ENCODE assay signal across 8 mouse cellular contexts in genomic region chr14:55721700-55722437, GRCm38 (mm10). TPM values are rescaled to one million over a fixed set of nuclear protein-coding genes. Genes with fewer than 3 reads are reported as not detected.
DNase-seq lines count a peak whose midpoint lies in the region; ATAC-seq and TF ChIP-seq lines count a peak whose summit lies in the region.

Rabggta (minus strand) TSS chr14:55722263.

- H3K4me3 ChIP-seq in embryonic facial prominence, embryonic 14.5 days (ENCODE audit: low read depth, low read length), result peak within 1 kb of the TSS; percentile 84
- peak within 1 kb of the TSS; percentile 76 for H3K4me3 ChIP-seq in limb, embryonic 14.5 days (replicated peaks; ENCODE audit: low read length)
- H3K4me3 ChIP-seq in midbrain, postnatal 0 days (ENCODE audit: low read depth, low read length), result peak within 1 kb of the TSS; percentile 45

- H3K4me1 ChIP-seq in embryonic facial prominence, embryonic 14.5 days (ENCODE audit: control insufficient read depth, insufficient read depth, low read length), result 0 out of 2 replicates have a peak, but pooled peaks cover 3% of the 10 kb centered on the region
- H3K4me1 ChIP-seq in limb, embryonic 14.5 days (ENCODE audit: control insufficient read depth, insufficient read depth, low read length), result 0 out of 2 replicates have a peak, but pooled peaks cover 2% of the 10 kb centered on the region
- H3K4me1 ChIP-seq in midbrain, postnatal 0 days (ENCODE audit: insufficient read depth, low read length), result peaks cover 5% of the 10 kb centered on the region; the same call in 1 of the 2 replicates

- DNase-seq in 3T3-L1 (ENCODE audit: low read depth, low spot score), result peak; percentile 85
- peak; percentile 83 to 87 for DNase-seq in adrenal gland, postnatal 4 days (ENCODE audit: low spot score in 2 of 2)
- peak; percentile 97 for DNase-seq in embryonic facial prominence, embryonic 14.5 days (ENCODE audit: low spot score)
- peak; percentile 87 for DNase-seq in heart, adult 8-10 months (ENCODE audit: low spot score)
- DNase-seq in kidney, adult 9 months, result peak; percentile 96
- peak; percentile 93 for DNase-seq in limb, embryonic 14.5 days (ENCODE audit: low spot score)
- DNase-seq in midbrain, postnatal 0 days (ENCODE audit: low spot score), result peak; percentile 96
- peak; percentile 85 to 90 for DNase-seq in spleen, postnatal 14 days (ENCODE audit: low spot score in 2 of 2)

- peak within 1 kb of the TSS; percentile 62 for H3K4me2 ChIP-seq in embryonic facial prominence, embryonic 14.5 days (ENCODE audit: low read depth, low read length)
- H3K4me2 ChIP-seq in limb, embryonic 14.5 days (replicated peaks; ENCODE audit: low read depth, low read length, severe bottlenecking), result peak within 1 kb of the TSS; percentile 68
- peak within 1 kb of the TSS; percentile 68 for H3K4me2 ChIP-seq in midbrain, postnatal 0 days (ENCODE audit: low read depth, low read length, poor library complexity, severe bottlenecking)

- under 1% methylated on average over 31 of the region's 50 CpGs for WGBS in embryonic facial prominence, embryonic 14.5 days
- whole genome bisulfite sequencing in limb, embryonic 14.5 days, result 1% methylated on average over 41 of the region's 50 CpGs
- 1% methylated on average over 50 of the region's 50 CpGs for WGBS in midbrain, postnatal 0 days

- TF ChIP-seq POLR2A in limb, embryonic 14.5 days (IDR thresholded peaks at IDR 0.05; ENCODE audit: borderline replicate concordance, extremely low read depth, insufficient read depth, insufficient read length), result no peak

- peak; percentile 98 for ATAC-seq in embryonic facial prominence, embryonic 14.5 days (ENCODE audit: low read depth)
- ATAC-seq in limb, embryonic 14.5 days (ENCODE audit: low FRiP score, low read depth), result peak; percentile 96
- peak; percentile 96 for ATAC-seq in midbrain, postnatal 0 days (ENCODE audit: low FRiP score)

- peak; percentile 96 for TF ChIP-seq CTCF in midbrain, postnatal 0 days (IDR thresholded peaks at IDR 0.05)

- peak within 1 kb of the TSS; percentile 80 for H3K9ac ChIP-seq in embryonic facial prominence, embryonic 14.5 days (ENCODE audit: low read depth, low read length)
- H3K9ac ChIP-seq in limb, embryonic 14.5 days (ENCODE audit: low read depth, low read length, severe bottlenecking), result peak within 1 kb of the TSS; percentile 74
- H3K9ac ChIP-seq in midbrain, postnatal 0 days (replicated peaks; ENCODE audit: low read length, poor library complexity, severe bottlenecking), result peak within 1 kb of the TSS; percentile 55

- no peaks in the 10 kb centered on the region for H3K27me3 ChIP-seq in embryonic facial prominence, embryonic 14.5 days (replicated peaks; ENCODE audit: control insufficient read depth, insufficient read depth, low read length)
- no peaks in the 10 kb centered on the region for H3K27me3 ChIP-seq in limb, embryonic 14.5 days (ENCODE audit: control insufficient read depth, insufficient read depth, low read length)
- no peaks in the 10 kb centered on the region for H3K27me3 ChIP-seq in midbrain, postnatal 0 days (ENCODE audit: insufficient read depth, low read length)

- no peaks in the 10 kb centered on the region for H3K9me3 ChIP-seq in embryonic facial prominence, embryonic 14.5 days (ENCODE audit: control insufficient read depth, low read length)
- H3K9me3 ChIP-seq in limb, embryonic 14.5 days (ENCODE audit: control insufficient read depth, low read length), result no peaks in the 10 kb centered on the region
- H3K9me3 ChIP-seq in midbrain, postnatal 0 days (ENCODE audit: low read length), result no peaks in the 10 kb centered on the region

- H3K36me3 ChIP-seq in embryonic facial prominence, embryonic 14.5 days (ENCODE audit: control insufficient read depth, insufficient read depth, low read length), result peaks cover 24% of the 10 kb centered on the region
- H3K36me3 ChIP-seq in limb, embryonic 14.5 days (ENCODE audit: control insufficient read depth, insufficient read depth, low read length), result peaks cover 22% of the 10 kb centered on the region
- peaks cover 22% of the 10 kb centered on the region for H3K36me3 ChIP-seq in midbrain, postnatal 0 days (ENCODE audit: insufficient read depth, low read length)

- H3K27ac ChIP-seq in embryonic facial prominence, embryonic 14.5 days (replicated peaks; ENCODE audit: low read depth, low read length), result peak within 1 kb of the TSS; percentile 79
- H3K27ac ChIP-seq in limb, embryonic 14.5 days (replicated peaks; ENCODE audit: low read depth, low read length), result 0 out of 2 replicates have a peak within 1 kb of the TSS, but pooled peaks have one; percentile 44
- H3K27ac ChIP-seq in midbrain, postnatal 0 days (ENCODE audit: low read depth, low read length), result peak within 1 kb of the TSS; percentile 48

RNA-seq across cellular contexts. Expression of gene Rabggta, which starts in this region (rescaled TPM):
- 10 to 100 TPM; 23.8 to 25.7 TPM for total RNA-seq in adrenal gland, postnatal 4 days (2021)
- polyA plus RNA-seq in embryonic facial prominence, embryonic 14.5 days (2014; fragmentation: Nextera tagmentation; extraction: Ambion mirVana), result 20.7 and 20.9 TPM in 2 replicates
- total RNA-seq in heart, adult 8-10 months (2022), result 10 to 100 TPM; 13.3 to 14.6 (median 14.5) TPM
- polyA plus RNA-seq in limb, embryonic 14.5 days (2012; rRNA removed), result 41.7 and 53.5 TPM in 2 replicates
- polyA plus RNA-seq in limb, embryonic 14.5 days (2014; fragmentation: Nextera tagmentation; extraction: Ambion mirVana), result 20.4 and 23.0 TPM in 2 replicates
- 75.1 and 94.5 TPM in 2 replicates for total RNA-seq in midbrain, postnatal 0 days (2014; rRNA removed)
- polyA plus RNA-seq in midbrain, postnatal 0 days (2015; fragmentation: Nextera tagmentation; extraction: Ambion mirVana), result 61.9 and 62.6 TPM in 2 replicates

Comparison
In these comparisons a context has a peak if more than half of its experiments do, and no peak if none do; other contexts are left out.
1. Peak in every context shown above with its lines: DNase-seq, ATAC-seq, H3K4me3 ChIP-seq and H3K27ac ChIP-seq.